Mouse (Mus musculus) kidney, postnatal 36 days (tissue): ENCODE measurements around the gene Trpm5.

Experiments
- DNase-seq, 2 experiments: peaks; one replicate each; pipeline ENCODE4 v3.0.0; 2021 to 2022; ENCODE audit warnings: mixed read lengths in 2 of 2

The Trpm5 gene

DNA sequence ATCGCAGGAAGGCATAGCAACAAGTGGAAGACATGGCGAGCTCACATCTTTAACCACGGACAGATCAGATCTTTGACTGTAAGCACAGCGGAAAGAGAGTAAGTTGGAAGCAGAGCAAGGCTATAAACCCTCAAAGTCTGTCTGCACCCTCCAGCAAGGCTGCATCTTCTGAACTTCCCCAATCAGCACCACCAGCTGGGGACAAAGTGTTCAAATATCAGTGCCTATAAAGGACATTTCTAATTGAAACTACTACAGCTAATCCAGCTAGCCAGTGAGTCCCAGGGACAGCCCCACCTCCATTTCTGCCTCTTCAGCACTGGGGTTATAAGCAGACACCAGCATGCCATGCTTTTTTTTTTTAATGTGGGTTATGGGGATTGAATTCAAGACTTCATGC, 57.1 kb downstream of the Trpm5 start:
- DNase-seq: no peak

- no peak for DNase-seq
These were observed 57.7 kb downstream of the Trpm5 start for GRCm38 (mm10) chr7:143036787-143037186.

DNA sequence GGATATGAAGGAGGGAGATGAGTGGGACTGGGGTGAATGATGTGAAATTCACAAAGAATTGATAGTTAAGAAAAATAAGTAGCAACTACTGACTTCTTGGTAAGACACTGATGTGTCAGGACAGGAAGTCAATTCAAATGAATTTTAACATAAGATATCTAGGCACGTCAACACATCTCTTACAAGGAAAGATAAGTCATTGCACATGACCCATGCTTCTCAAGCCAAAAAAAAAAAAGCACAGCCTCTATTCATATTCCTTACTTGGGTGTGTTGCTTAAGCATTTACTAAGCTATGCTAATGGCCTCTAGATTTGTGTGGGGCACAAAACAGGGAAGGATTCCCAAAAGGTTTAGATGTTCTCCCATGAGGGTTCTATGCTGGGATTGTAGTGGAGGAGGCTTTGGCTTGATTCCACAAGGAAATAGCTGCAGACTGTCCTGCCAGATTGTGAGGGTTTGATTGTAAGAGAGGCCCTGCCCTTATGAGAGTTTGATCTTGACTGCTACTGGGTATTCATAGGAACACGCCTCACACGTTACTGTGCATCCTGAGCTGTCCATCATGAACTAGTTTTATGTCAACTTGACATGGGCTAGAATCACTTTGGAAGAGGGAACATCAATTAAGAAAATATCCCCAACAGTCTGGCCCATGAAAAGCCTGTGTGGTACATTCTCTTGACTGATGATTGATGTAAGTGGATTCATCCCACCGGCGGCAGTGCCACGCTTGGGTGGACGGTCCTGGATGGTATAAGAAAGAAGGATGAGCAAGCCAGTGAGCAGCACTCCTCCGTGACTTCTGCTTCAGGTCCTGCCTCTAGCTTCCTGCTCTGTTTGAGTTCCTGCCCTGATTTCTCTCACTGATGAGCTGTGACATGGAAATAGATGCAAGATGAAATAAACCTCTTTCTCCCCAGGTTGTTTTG, 59.7 kb downstream of the Trpm5 start:
- DNase-seq: no peak

DNA sequence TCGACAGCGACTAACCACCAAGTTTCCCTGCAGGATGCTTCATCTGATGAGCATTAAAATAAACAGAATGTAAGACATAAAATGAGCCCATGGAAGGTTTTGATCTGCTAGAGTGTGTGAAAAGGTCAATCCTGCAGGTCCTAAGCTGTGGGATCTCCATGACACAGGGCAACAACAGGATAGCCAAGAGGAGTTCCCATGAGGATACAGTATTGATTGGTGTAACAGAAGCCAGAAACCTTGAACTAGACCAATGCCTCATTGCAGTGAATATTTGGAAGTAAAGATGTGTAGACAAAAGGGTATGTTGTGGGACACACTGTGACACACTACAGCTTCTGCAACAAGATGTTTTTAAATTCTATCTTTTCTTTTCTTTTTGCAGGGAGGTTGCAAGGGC, 60.3 kb downstream of the Trpm5 start:
- DNase-seq: no peak

GRCm38 (mm10) chr7:143033581-143033980, 60.9 kb downstream of the Trpm5 start:
- DNase-seq: no peak

DNA sequence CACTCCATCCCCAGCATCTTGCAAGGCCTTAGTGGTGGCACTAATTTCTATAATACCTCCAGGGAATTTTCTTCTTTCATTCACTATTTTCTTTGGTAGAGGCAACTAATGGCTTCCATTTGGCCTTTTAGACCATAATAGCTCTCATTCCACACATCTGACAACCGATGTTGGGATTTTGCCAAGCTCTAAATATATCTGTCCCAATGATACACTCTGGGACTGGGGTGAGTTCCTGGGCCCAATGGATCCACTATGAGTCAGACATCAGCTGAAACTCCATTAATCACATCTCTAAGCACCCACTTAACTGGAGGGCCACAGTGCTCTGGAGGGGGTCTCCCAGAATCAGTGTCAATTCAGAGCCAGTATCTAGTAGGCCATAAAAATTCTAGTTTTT, 62.6 kb downstream of the Trpm5 start:
- no peak for DNase-seq

DNA sequence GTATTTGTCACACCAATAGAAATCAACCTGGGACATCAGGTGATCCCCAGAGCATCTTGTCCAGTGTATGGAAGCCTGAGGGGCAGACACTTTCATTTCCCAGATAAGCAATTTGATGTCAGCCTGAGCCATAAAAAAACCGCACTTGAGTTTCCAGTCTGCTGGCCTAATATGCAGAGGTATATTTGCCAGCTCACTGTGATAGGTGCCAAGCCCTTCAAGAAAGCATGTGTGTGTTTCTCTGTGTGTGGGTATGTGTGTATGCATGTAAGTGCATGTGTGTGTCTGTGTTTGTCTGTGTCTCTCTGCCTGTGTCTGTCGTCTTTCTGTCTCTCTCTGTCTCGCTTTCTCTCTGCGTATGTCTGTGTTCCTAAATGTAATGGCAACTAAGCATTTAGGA, 67.2 kb downstream of the Trpm5 start:
- DNase-seq: no peak

DNA sequence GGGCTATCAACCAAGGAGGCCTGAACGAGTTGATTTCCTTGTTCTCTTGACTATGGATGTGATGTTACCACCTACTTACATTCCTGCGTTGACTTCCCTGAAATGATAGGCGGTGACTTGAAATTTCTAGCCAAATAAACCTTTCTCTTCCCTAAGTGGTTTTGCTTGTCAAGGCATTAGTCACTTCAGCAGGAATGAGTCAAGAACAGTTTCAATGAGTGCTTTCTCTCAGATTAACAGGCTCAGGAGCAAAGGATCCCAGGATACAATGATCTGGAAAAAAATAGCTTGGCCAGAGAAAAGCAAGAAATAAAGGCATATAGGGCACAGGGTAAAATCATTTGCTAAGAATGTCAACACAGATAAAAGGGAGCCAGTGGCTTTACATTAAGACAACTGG, 68.9 kb downstream of the Trpm5 start:
- DNase-seq: no peak

DNA sequence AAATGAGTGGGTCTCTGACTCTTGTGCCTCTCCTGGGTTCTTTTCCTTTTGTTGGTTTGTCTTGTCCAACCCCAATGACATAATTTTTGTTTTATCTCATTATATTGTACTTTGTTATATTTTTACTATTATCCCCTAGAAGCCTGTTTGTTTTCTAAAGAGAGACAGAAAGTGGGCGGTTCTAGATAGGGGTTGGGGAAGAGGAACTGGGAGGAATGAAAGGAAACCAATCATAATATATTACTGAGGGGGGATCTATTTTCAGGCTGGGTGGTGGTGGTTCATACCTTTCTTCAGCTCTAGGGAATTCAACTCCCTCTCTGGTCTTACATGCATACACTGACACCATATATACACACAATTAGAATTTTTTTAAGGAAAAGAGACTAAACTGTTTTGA, 70.1 kb downstream of the Trpm5 start:
- DNase-seq: no peak

- no peak for DNase-seq
These were observed 70.9 kb downstream of the Trpm5 start for GRCm38 (mm10) chr7:143023499-143023898.

GRCm38 (mm10) chr7:143021356-143022164, 72.9 kb downstream of the Trpm5 start:
- no peak for DNase-seq

DNA sequence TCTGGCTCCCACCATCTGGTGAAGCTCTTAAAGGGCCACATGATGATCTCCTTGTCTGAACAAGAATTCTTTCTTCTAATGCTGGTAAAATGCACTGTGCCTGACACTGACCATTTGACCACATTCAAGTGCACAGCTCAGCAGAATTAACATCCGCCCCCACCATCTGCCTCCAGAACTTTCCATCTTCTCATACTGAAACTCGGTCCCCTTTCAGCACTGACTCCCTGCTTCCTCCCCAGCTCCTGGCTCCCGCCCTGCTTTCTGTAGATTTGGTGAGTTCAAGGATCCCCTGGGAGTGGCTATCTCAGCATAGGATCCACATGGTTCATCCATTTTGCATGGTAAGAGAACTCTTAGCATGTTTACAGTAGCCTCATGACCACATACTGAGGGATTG, 73.7 kb downstream of the Trpm5 start:
- peak in 1 of 2 experiments; percentile 22 for DNase-seq

DNA sequence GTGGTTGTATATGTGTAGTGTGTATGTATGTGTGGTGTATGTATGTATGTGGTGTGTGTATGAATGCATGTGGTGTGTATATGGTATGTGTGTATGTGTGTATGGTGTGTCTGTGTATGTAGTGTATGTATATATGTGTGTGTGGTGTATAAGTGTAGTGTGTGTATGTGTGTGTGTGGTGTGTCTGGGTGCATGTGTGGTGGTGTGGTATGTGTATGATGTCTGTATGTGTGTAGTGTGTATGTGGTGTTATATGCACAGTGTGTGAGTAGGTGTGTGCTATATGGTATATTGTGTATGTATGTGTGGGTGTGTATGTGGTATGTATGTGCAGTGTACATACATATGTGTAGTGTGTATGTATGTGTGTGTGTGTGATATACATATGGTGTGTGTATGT, 74.4 kb downstream of the Trpm5 start:
- DNase-seq: no peak
